Comparison of ENCODE assay signal across 17 mouse cellular contexts in the genomic region with DNA sequence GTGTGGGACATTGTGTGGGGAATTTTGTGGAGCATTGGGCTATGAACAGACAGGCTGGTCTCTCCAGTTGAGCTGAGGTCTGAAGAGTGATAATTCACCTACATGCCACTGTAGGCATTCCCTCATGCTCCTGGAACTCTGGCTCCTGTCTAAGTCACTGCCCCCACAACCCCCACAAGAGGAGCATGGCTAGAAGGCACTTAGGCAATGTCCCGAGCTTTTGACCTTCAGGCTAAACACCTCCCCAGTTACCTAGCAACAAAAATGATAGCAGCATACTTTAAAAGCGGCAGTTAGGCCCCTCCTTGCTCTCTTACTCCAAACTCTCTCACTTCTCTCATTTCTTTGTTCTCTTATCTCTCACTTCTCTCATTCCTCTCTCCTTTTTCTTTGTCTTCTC.
"Had no signal": no experiment of that assay in that cellular context is flagged by ENCODE, and none has a peak within 500 bp of the region (broad histone marks: within the 10 kb centered on the region; RNA-seq: fewer than 3 reads in every experiment).

No protein-coding gene starts in this region.

- H3K27ac ChIP-seq: left cerebral cortex, adult 2 months; liver, embryonic 13.5 days; stomach, postnatal 0 days had no signal

- H3K4me2 ChIP-seq: liver, embryonic 13.5 days; midbrain, embryonic 11.5 days had no signal

- DNase-seq: kidney, postnatal 10 days; kidney, postnatal 36 days; layer of hippocampus, postnatal 36 days; liver, embryonic 13.5 days; lung, adult 2 months; lung, postnatal 14 days; lung, postnatal 4 days; midbrain, embryonic 14.5 days; right cerebral cortex, adult 18-20 months; right cerebral cortex, postnatal 14 days; right cerebral cortex, postnatal 4 days; thymus, adult 2 months; thymus, postnatal 14 days; thymus, postnatal 4 days had no signal

- H3K27me3 ChIP-seq: liver, embryonic 13.5 days had no signal

- H3K36me3 ChIP-seq: liver, embryonic 13.5 days had no signal

- H3K9ac ChIP-seq: liver, embryonic 13.5 days had no signal

- H3K4me1 ChIP-seq: liver, embryonic 13.5 days had no signal

- H3K4me3 ChIP-seq: left cerebral cortex, adult 2 months; liver, embryonic 13.5 days had no signal
